Mouse (Mus musculus) E14TG2a.4 (cell line): Measurements from ENCODE around the gene Plekhg3.

Experiments
- H3K27me3 ChIP-seq: 2 replicates; pipeline ENCODE4 v1.6.1; 2014; ENCODE audit warnings: low read length, control low read depth; ENCODE audit not compliant: insufficient read depth
- H3K36me3 ChIP-seq: 2 replicates; pipeline ENCODE4 v1.6.1; 2014; ENCODE audit warnings: low read length, control low read depth; ENCODE audit not compliant: insufficient read depth
- H3K4me1 ChIP-seq: replicated peaks from 2 replicates; pipeline ENCODE4 v1.6.1; 2014; ENCODE audit warnings: low read depth, low read length, control low read depth
- H3K4me3 ChIP-seq: replicated peaks from 2 replicates; pipeline ENCODE4 v1.5.1; 2014; ENCODE audit warnings: mild to moderate bottlenecking, low read length
- H3K9me3 ChIP-seq: 2 replicates; pipeline ENCODE4 v1.6.1; 2014; ENCODE audit warnings: low read length, control low read depth
- CTCF ChIP-seq: conservative IDR thresholded peaks from 2 replicates; pipeline ENCODE4 v1.5.1; 2014; ENCODE audit warnings: low read length
- NANOG ChIP-seq: IDR thresholded peaks from 2 replicates; pipeline ENCODE4 v1.6.1; 2014; ENCODE audit warnings: borderline replicate concordance, low read length, mixed read lengths
- POU5F1 ChIP-seq: IDR thresholded peaks from 2 replicates; pipeline ENCODE4 v1.6.1; 2014; ENCODE audit warnings: low read length, borderline replicate concordance

The Plekhg3 gene

GRCm38 (mm10) chr12:76518000-76518399 is 12.7 kb upstream of the Plekhg3 start:
- Histone ChIP-seq H3K9me3 (peaks cover 2% of the 10 kb centered on the region), H3K4me1 (peaks cover 3% of the 10 kb centered on the region), H3K4me3 (no peak overlapping the region), H3K36me3 (no peaks in the 10 kb centered on the region), H3K27me3 (peaks cover 10% of the 10 kb centered on the region; the same call in 1 of the 2 replicates)
- TF ChIP-seq POU5F1 (no peak), NANOG (no peak), CTCF (no peak)

GRCm38 (mm10) chr12:76518909-76519842 is 11.5 kb upstream of the Plekhg3 start:
- TF ChIP-seq CTCF = no peak
- no peak for TF ChIP-seq POU5F1
- no peak for TF ChIP-seq NANOG
- peaks cover 10% of the 10 kb centered on the region; the same call in 1 of the 2 replicates for H3K27me3 ChIP-seq
- H3K4me3 ChIP-seq = no peak overlapping the region
- no peaks in the 10 kb centered on the region for H3K36me3 ChIP-seq
- peaks cover 3% of the 10 kb centered on the region for H3K4me1 ChIP-seq
- H3K9me3 ChIP-seq = peaks cover 7% of the 10 kb centered on the region

- Histone ChIP-seq H3K9me3 (peaks cover 22% of the 10 kb centered on the region), H3K4me1 (no peaks in the 10 kb centered on the region), H3K4me3 (no peak overlapping the region), H3K36me3 (no peaks in the 10 kb centered on the region), H3K27me3 (peaks cover 12% of the 10 kb centered on the region; the same call in 1 of the 2 replicates)
- no peak for TF ChIP-seq POU5F1
- no peak for TF ChIP-seq NANOG
- TF ChIP-seq CTCF = no peak
Observed at GRCm38 (mm10) chr12:76523654-76524053, 7.0 kb upstream of the Plekhg3 start.

- H3K4me3 ChIP-seq = no peak overlapping the region
- no peak for TF ChIP-seq POU5F1
- TF ChIP-seq CTCF = no peak
- no peak for TF ChIP-seq NANOG
- H3K36me3 ChIP-seq = no peaks in the 10 kb centered on the region
- no peaks in the 10 kb centered on the region for H3K4me1 ChIP-seq
- H3K27me3 ChIP-seq = peaks cover 8% of the 10 kb centered on the region; the same call in 1 of the 2 replicates
- H3K9me3 ChIP-seq = peaks cover 22% of the 10 kb centered on the region
Observed at GRCm38 (mm10) chr12:76524915-76525314, 5.8 kb upstream of the Plekhg3 start.

GRCm38 (mm10) chr12:76527245-76527881 is 3.3 kb upstream of the Plekhg3 start:
- Histone ChIP-seq H3K9me3 (peaks cover 22% of the 10 kb centered on the region), H3K4me1 (peaks cover 23% of the 10 kb centered on the region), H3K27me3 (peaks cover 17% of the 10 kb centered on the region), H3K36me3 (no peaks in the 10 kb centered on the region), H3K4me3 (no peak overlapping the region)
- no peak for TF ChIP-seq NANOG

- TF ChIP-seq POU5F1 (no peak), NANOG (no peak), CTCF (no peak)
Observed at GRCm38 (mm10) chr12:76528766-76529165, 1.9 kb upstream of the Plekhg3 start.

GRCm38 (mm10) chr12:76531986-76532925 is 1.6 kb downstream of the Plekhg3 start:
- Histone ChIP-seq H3K9me3 (no peaks in the 10 kb centered on the region), H3K27me3 (peaks cover 44% of the 10 kb centered on the region), H3K4me1 (peaks cover 64% of the 10 kb centered on the region), H3K4me3 (peak overlapping the region; percentile 88), H3K36me3 (no peaks in the 10 kb centered on the region)
- peak; percentile 16; the same call in 1 of the 2 replicates for TF ChIP-seq NANOG
- TF ChIP-seq CTCF = no peak

More at GRCm38 (mm10) chr12:76528766-76529165, 1.9 kb upstream of the Plekhg3 start:
- Histone ChIP-seq H3K27me3 (peaks cover 23% of the 10 kb centered on the region), H3K36me3 (no peaks in the 10 kb centered on the region), H3K4me3 (no peak overlapping the region), H3K9me3 (peaks cover 15% of the 10 kb centered on the region), H3K4me1 (peaks cover 29% of the 10 kb centered on the region)
